Mouse (Mus musculus) embryonic facial prominence, embryonic 13.5 days (tissue): ENCODE data around the gene Tmem183a. TPM values are rescaled to one million over a fixed set of nuclear protein-coding genes. Genes with fewer than 3 reads are reported as not detected.

ENCODE experiments used
- ATAC-seq: fragments of 200-750 bp; cut with Nextera tagmentation; 2 replicates; pipeline ENCODE4 v1.8.0; 2017; ENCODE audit warnings: low read depth; ENCODE audit not compliant: insufficient number of reproducible peaks, insufficient read depth, low FRiP score, low TSS enrichment
- H3K27ac ChIP-seq: fragments of 300-500 bp; sonication (generic); 2 replicates; pipeline ENCODE4 v1.5.1; 2015; ENCODE audit warnings: moderate library complexity, mild to moderate bottlenecking, inconsistent platforms
- H3K27me3 ChIP-seq: fragments of 300-500 bp; sonication (generic); 2 replicates; pipeline ENCODE4 v1.6.1; 2015; ENCODE audit warnings: mild to moderate bottlenecking, inconsistent platforms
- H3K36me3 ChIP-seq: fragments of 300-500 bp; sonication (generic); 2 replicates; pipeline ENCODE4 v1.6.1; 2015; ENCODE audit warnings: mild to moderate bottlenecking, inconsistent platforms
- H3K4me1 ChIP-seq: fragments of 300-500 bp; sonication (generic); 2 replicates; pipeline ENCODE4 v1.6.1; 2015; ENCODE audit warnings: inconsistent platforms
- H3K4me2 ChIP-seq: fragments of 300-500 bp; sonication (generic); 2 replicates; pipeline ENCODE4 v1.6.1; 2015; ENCODE audit warnings: moderate library complexity, mild to moderate bottlenecking, inconsistent platforms
- H3K4me3 ChIP-seq: fragments of 300-500 bp; sonication (generic); 2 replicates; pipeline ENCODE4 v1.5.1; 2015; ENCODE audit warnings: mild to moderate bottlenecking, inconsistent platforms
- H3K9ac ChIP-seq: fragments of 300-500 bp; sonication (generic); 2 replicates; pipeline ENCODE4 v1.6.1; 2015; ENCODE audit warnings: mild to moderate bottlenecking, inconsistent platforms
- H3K9me3 ChIP-seq: fragments of 300-500 bp; sonication (generic); 2 replicates; pipeline ENCODE4 v1.6.1; 2016; ENCODE audit warnings: inconsistent platforms
- WGBS: fragments of 180-500 bp; shearing (Covaris S2); methylation state at CpG from one replicate; pipeline ENCODE4 v1.1.7; 2015; ENCODE audit warnings: mixed read lengths; 5-methylcytosine and 5-hydroxymethylcytosine counted together
- polyA plus RNA-seq: library from polyadenylated mRNA; unstranded; fragments of >200 nt; fragmentation: Nextera tagmentation; extraction: Ambion mirVana; gene quantifications from 2 replicates; pipeline ENCODE4 v1.2.1, GENCODE M21; 2015

Gene Tmem183a
- polyA plus RNA-seq, 1 experiment from 2014 or later, result 84.1 TPM

- H3K36me3 ChIP-seq, result peaks cover 26% of the 10 kb centered on the region
- peak overlapping the region; percentile 96 for H3K4me2 ChIP-seq
- peak; percentile 92 for ATAC-seq
- 2% methylated on average over 54 of the region's 54 CpGs for WGBS
- H3K9ac ChIP-seq, result peak overlapping the region; percentile 75
- no peak overlapping the region for H3K27ac ChIP-seq
- peaks cover 15% of the 10 kb centered on the region; the same call in 1 of the 2 replicates for H3K4me1 ChIP-seq
- H3K9me3 ChIP-seq, result no peaks in the 10 kb centered on the region
- H3K4me3 ChIP-seq, result peak overlapping the region; percentile 59
- no peaks in the 10 kb centered on the region for H3K27me3 ChIP-seq
Measured at GRCm38 (mm10) chr1:134344005-134344950, 17.5 kb downstream of the Tmem183a start.

GRCm38 (mm10) chr1:134343567-134343966 lies 18.2 kb downstream of the Tmem183a start:
- peak overlapping the region; percentile 75 for H3K9ac ChIP-seq
- peak overlapping the region; percentile 59 for H3K4me3 ChIP-seq
- peaks cover 15% of the 10 kb centered on the region; the same call in 1 of the 2 replicates for H3K4me1 ChIP-seq
- peaks cover 23% of the 10 kb centered on the region for H3K36me3 ChIP-seq
- H3K27ac ChIP-seq, result no peak overlapping the region
- peak overlapping the region; percentile 96 for H3K4me2 ChIP-seq
- H3K27me3 ChIP-seq, result no peaks in the 10 kb centered on the region
- no peak for ATAC-seq
- 11% methylated on average over 2 of the region's 2 CpGs for WGBS
- no peaks in the 10 kb centered on the region for H3K9me3 ChIP-seq

GRCm38 (mm10) chr1:134342781-134343310 lies 18.9 kb downstream of the Tmem183a start:
- 0 out of 2 replicates have a peak overlapping the region, but pooled peaks have one; percentile 96 for H3K4me2 ChIP-seq
- no peak overlapping the region for H3K9ac ChIP-seq
- no peak for ATAC-seq
- H3K27me3 ChIP-seq, result no peaks in the 10 kb centered on the region
- H3K36me3 ChIP-seq, result peaks cover 20% of the 10 kb centered on the region
- WGBS, result 74% methylated on average over 8 of the region's 8 CpGs
- peaks cover 15% of the 10 kb centered on the region; the same call in 1 of the 2 replicates for H3K4me1 ChIP-seq
- H3K27ac ChIP-seq, result no peak overlapping the region
- no peak overlapping the region for H3K4me3 ChIP-seq
- no peaks in the 10 kb centered on the region for H3K9me3 ChIP-seq

- peaks cover 15% of the 10 kb centered on the region; the same call in 1 of the 2 replicates for H3K4me1 ChIP-seq
- no peak overlapping the region for H3K4me2 ChIP-seq
- H3K27ac ChIP-seq, result no peak overlapping the region
- no peak overlapping the region for H3K9ac ChIP-seq
- H3K9me3 ChIP-seq, result no peaks in the 10 kb centered on the region
- no peak overlapping the region for H3K4me3 ChIP-seq
- no peak for ATAC-seq
- peaks cover 16% of the 10 kb centered on the region for H3K36me3 ChIP-seq
- no peaks in the 10 kb centered on the region for H3K27me3 ChIP-seq
- 40% methylated on average over 2 of the region's 2 CpGs for WGBS
Measured at GRCm38 (mm10) chr1:134342278-134342664, 19.5 kb downstream of the Tmem183a start.

- Histone ChIP-seq H3K27me3 (no peaks in the 10 kb centered on the region), H3K4me1 (peaks cover 17% of the 10 kb centered on the region; the same call in 1 of the 2 replicates), H3K36me3 (peaks cover 11% of the 10 kb centered on the region), H3K27ac (no peak overlapping the region), H3K9me3 (no peaks in the 10 kb centered on the region), H3K9ac (no peak overlapping the region), H3K4me2 (no peak overlapping the region), H3K4me3 (no peak overlapping the region)
- ATAC-seq, result no peak
- 71% methylated on average over 5 of the region's 5 CpGs for WGBS
Measured at GRCm38 (mm10) chr1:134341641-134342277, 20.0 kb downstream of the Tmem183a start.

- H3K27ac ChIP-seq, result no peak overlapping the region
- H3K9ac ChIP-seq, result no peak overlapping the region
- H3K9me3 ChIP-seq, result no peaks in the 10 kb centered on the region
- no peak for ATAC-seq
- no peaks in the 10 kb centered on the region for H3K27me3 ChIP-seq
- H3K4me3 ChIP-seq, result no peak overlapping the region
- 94% methylated on average over 18 of the region's 18 CpGs for WGBS
- no peak overlapping the region for H3K4me2 ChIP-seq
- H3K36me3 ChIP-seq, result no peaks in the 10 kb centered on the region
- peaks cover 30% of the 10 kb centered on the region; the same call in 1 of the 2 replicates for H3K4me1 ChIP-seq
Measured at GRCm38 (mm10) chr1:134339757-134340619, 21.8 kb downstream of the Tmem183a start.

- H3K4me2 ChIP-seq, result no peak overlapping the region
- peaks cover 34% of the 10 kb centered on the region for H3K4me1 ChIP-seq
- no peaks in the 10 kb centered on the region for H3K27me3 ChIP-seq
- 81% methylated on average over 7 of the region's 7 CpGs for WGBS
- H3K4me3 ChIP-seq, result no peak overlapping the region
- H3K9me3 ChIP-seq, result no peaks in the 10 kb centered on the region
- no peak for ATAC-seq
- no peak overlapping the region for H3K27ac ChIP-seq
- H3K36me3 ChIP-seq, result no peaks in the 10 kb centered on the region
- H3K9ac ChIP-seq, result no peak overlapping the region
Measured at GRCm38 (mm10) chr1:134339162-134339561, 22.6 kb downstream of the Tmem183a start.

GRCm38 (mm10) chr1:134336958-134337710 lies 24.6 kb downstream of the Tmem183a start:
- Histone ChIP-seq H3K4me1 (peaks cover 33% of the 10 kb centered on the region), H3K4me3 (no peak overlapping the region), H3K9ac (no peak overlapping the region), H3K36me3 (no peaks in the 10 kb centered on the region), H3K9me3 (no peaks in the 10 kb centered on the region), H3K4me2 (no peak overlapping the region), H3K27me3 (no peaks in the 10 kb centered on the region), H3K27ac (no peak overlapping the region)
- no peak for ATAC-seq
- WGBS, result 80% methylated on average over 11 of the region's 11 CpGs

- Histone ChIP-seq H3K4me3 (no peak overlapping the region), H3K9me3 (no peaks in the 10 kb centered on the region), H3K27me3 (no peaks in the 10 kb centered on the region), H3K9ac (no peak overlapping the region), H3K4me2 (no peak overlapping the region), H3K27ac (no peak overlapping the region), H3K4me1 (peaks cover 36% of the 10 kb centered on the region), H3K36me3 (no peaks in the 10 kb centered on the region)
- ATAC-seq, result no peak
- 87% methylated on average over 12 of the region's 12 CpGs for WGBS
Measured at GRCm38 (mm10) chr1:134335924-134336810, 25.6 kb downstream of the Tmem183a start.
